Mouse (Mus musculus): ENCODE results near the gene 2310033P09Rik.

DNA sequence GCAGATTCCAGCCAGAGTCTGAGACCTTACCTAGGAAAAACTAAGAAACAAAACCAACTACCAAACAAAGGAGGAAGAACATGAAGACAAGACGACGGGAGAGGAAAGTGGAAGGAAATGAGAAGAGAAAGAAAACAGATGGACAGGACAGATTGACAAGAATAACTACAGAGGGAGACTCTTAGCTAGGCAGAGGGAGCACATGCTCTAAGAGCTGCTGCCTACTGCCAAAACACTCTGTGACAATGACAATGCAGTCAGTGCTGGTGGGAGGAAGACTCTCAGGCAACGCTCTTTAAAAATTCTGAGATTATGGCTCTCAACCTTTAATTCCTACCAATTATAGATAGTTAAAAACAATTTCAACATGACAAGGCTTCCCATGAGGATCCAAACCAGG is 8.8 kb downstream of the 2310033P09Rik start:
- TF ChIP-seq GATA1 (IDR thresholded peaks at IDR 0.05; ENCODE audit: low read length) (no peak), TAL1 (IDR thresholded peaks at IDR 0.05; ENCODE audit: low read length) (no peak)

Measured in erythroblast, embryonic 14.5 days (primary cell).